ENCODE assay signal across 8 mouse cellular contexts in the genomic region with DNA sequence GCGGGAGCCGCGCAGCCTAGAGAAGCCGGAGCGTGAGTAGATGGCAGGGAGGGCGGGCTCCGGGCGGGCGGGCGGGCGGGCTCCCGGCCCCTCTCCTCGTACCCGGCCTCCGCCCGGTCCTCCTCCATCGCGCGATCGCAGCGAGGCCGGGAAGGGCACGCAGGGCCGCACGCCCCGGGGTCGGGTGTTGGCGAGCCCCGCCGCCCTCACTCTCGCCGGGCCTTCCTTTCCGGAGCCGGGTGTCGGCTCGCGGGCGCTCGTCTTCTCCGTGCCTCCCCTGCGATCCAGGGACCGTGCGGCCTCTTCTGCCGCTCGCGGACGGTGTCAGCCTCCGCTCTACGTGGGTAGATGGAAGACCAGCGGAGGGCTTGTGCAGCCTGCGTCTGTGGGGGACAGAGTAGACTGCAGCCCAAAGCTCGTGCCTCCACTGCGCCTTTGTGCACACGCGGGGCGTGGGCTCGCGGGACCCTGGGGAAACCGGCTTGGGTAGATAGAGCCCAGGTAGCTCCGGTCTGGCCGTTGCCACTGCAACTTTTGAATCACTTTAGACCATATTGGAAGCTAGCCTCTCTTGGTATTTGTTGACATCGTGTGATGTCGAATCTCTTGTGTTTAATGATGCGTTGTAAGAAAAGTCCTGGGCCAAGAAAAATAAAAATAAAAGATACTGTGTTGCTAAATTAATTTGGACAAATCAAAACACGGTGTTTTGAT. TPM values are rescaled to one million over a fixed set of nuclear protein-coding genes. Genes with fewer than 3 reads are reported as not detected.
A peak's percentile ranks its signal among the peaks of the same experiment; 100 is the strongest.
DNase-seq lines count a peak whose midpoint lies in the region; ATAC-seq lines count a peak whose summit lies in the region.

TSS of gene Pik3ca (plus strand) at position 211 of the 714 bp plus-strand sequence.

- H3K36me3 ChIP-seq in intestine, embryonic 15.5 days, result no peaks in the 10 kb centered on the region
- H3K36me3 ChIP-seq in limb, embryonic 11.5 days (ENCODE audit: control insufficient read depth, insufficient read depth, low read length), result no peaks in the 10 kb centered on the region
- no peaks in the 10 kb centered on the region for H3K36me3 ChIP-seq in midbrain, embryonic 16.5 days (ENCODE audit: control insufficient read depth, insufficient read depth, low read length)

- peak within 1 kb of the TSS; percentile 99 for H3K27ac ChIP-seq in intestine, embryonic 15.5 days
- H3K27ac ChIP-seq in limb, embryonic 11.5 days (replicated peaks; ENCODE audit: low read depth, low read length), result peak within 1 kb of the TSS; percentile 97
- peak within 1 kb of the TSS; percentile 92 for H3K27ac ChIP-seq in midbrain, embryonic 16.5 days (ENCODE audit: low read length)

- H3K9ac ChIP-seq in intestine, embryonic 15.5 days, result peak within 1 kb of the TSS; percentile 92
- peak within 1 kb of the TSS; percentile 95 for H3K9ac ChIP-seq in limb, embryonic 11.5 days (ENCODE audit: low read length)
- peak within 1 kb of the TSS; percentile 95 for H3K9ac ChIP-seq in midbrain, embryonic 16.5 days (ENCODE audit: low read depth, low read length)

- WGBS in intestine, embryonic 15.5 days, result under 1% methylated on average over 61 of the region's 65 CpGs
- 0% methylated on average over 40 of the region's 65 CpGs for WGBS in limb, embryonic 11.5 days
- WGBS in midbrain, embryonic 16.5 days, result under 1% methylated on average over 48 of the region's 65 CpGs

- peak within 1 kb of the TSS; percentile 63 for H3K4me2 ChIP-seq in intestine, embryonic 15.5 days (replicated peaks)
- H3K4me2 ChIP-seq in limb, embryonic 11.5 days (ENCODE audit: low read depth, severe bottlenecking), result peak within 1 kb of the TSS; percentile 69
- H3K4me2 ChIP-seq in midbrain, embryonic 16.5 days (ENCODE audit: low read length), result peak within 1 kb of the TSS; percentile 65

- H3K9me3 ChIP-seq in intestine, embryonic 15.5 days, result no peaks in the 10 kb centered on the region
- H3K9me3 ChIP-seq in limb, embryonic 11.5 days (ENCODE audit: control insufficient read depth, low read length), result no peaks in the 10 kb centered on the region
- H3K9me3 ChIP-seq in midbrain, embryonic 16.5 days (replicated peaks; ENCODE audit: control insufficient read depth, low read length, poor library complexity, severe bottlenecking), result no peaks in the 10 kb centered on the region

- peak; percentile 45 for DNase-seq in 416B (ENCODE audit: low read depth)
- DNase-seq in adrenal gland, postnatal 10 days, result peak; percentile 71
- DNase-seq in embryo, embryonic 9.5 days (ENCODE audit: extremely low spot score), result peak; percentile 67
- DNase-seq in gastrocnemius, postnatal 4 days (ENCODE audit: low spot score in 2 of 2), result peak; percentile 54 to 62
- DNase-seq in limb, embryonic 11.5 days (ENCODE audit: low spot score), result peak; percentile 76
- peak; percentile 56 to 63 for DNase-seq in spleen, postnatal 36 days (ENCODE audit: low spot score in 2 of 2)

- no peaks in the 10 kb centered on the region for H3K27me3 ChIP-seq in intestine, embryonic 15.5 days (replicated peaks)
- no peaks in the 10 kb centered on the region for H3K27me3 ChIP-seq in limb, embryonic 11.5 days (ENCODE audit: control insufficient read depth, insufficient read depth, low read length)
- H3K27me3 ChIP-seq in midbrain, embryonic 16.5 days (ENCODE audit: control insufficient read depth, insufficient read depth, low read depth, low read length), result no peaks in the 10 kb centered on the region

- peaks cover 18% of the 10 kb centered on the region for H3K4me1 ChIP-seq in intestine, embryonic 15.5 days (replicated peaks)
- peaks cover 20% of the 10 kb centered on the region for H3K4me1 ChIP-seq in limb, embryonic 11.5 days (ENCODE audit: control insufficient read depth, insufficient read depth, low read length)
- H3K4me1 ChIP-seq in midbrain, embryonic 16.5 days (ENCODE audit: control insufficient read depth, insufficient read depth, low read length), result peaks cover 27% of the 10 kb centered on the region

- ATAC-seq in intestine, embryonic 15.5 days, result peak; percentile 72
- peak; percentile 54 for ATAC-seq in limb, embryonic 11.5 days (ENCODE audit: insufficient number of reproducible peaks, low FRiP score, low TSS enrichment, low read depth)
- peak; percentile 71 for ATAC-seq in midbrain, embryonic 16.5 days

- peak within 1 kb of the TSS; percentile 93 for H3K4me3 ChIP-seq in intestine, embryonic 15.5 days (replicated peaks)
- peak within 1 kb of the TSS; percentile 95 for H3K4me3 ChIP-seq in limb, embryonic 11.5 days (ENCODE audit: low read depth, low read length)
- H3K4me3 ChIP-seq in midbrain, embryonic 16.5 days (ENCODE audit: low read depth, low read length), result peak within 1 kb of the TSS; percentile 80

RNA-seq across cellular contexts. Expression of gene Pik3ca, which starts in this region (rescaled TPM):
- 10 to 100 TPM; 36.0 to 44.2 TPM for total RNA-seq in adrenal gland, postnatal 10 days (2021)
- total RNA-seq in gastrocnemius, postnatal 4 days (2021), result 10 to 100 TPM; 58.8 to 62.8 TPM
- 7.9 and 10.9 TPM in 2 replicates for polyA plus RNA-seq in intestine, embryonic 15.5 days (2015; fragmentation: Nextera tagmentation; extraction: Ambion mirVana)
- 16.1 and 16.9 TPM in 2 replicates for polyA plus RNA-seq in limb, embryonic 11.5 days (2014; fragmentation: Nextera tagmentation; extraction: Ambion mirVana)
- 12.8 and 16.5 TPM in 2 replicates for polyA plus RNA-seq in midbrain, embryonic 16.5 days (2015; fragmentation: Nextera tagmentation; extraction: Ambion mirVana)

Comparison
In these comparisons a context has a peak if more than half of its experiments do, and no peak if none do; other contexts are left out.
1. Peak in every context shown above with its lines: DNase-seq, ATAC-seq, H3K4me3 ChIP-seq and H3K27ac ChIP-seq.